Mouse (Mus musculus): ENCODE results near the gene Fh1. TPM values are rescaled to one million over a fixed set of nuclear protein-coding genes. Genes with fewer than 3 reads are reported as not detected.
A peak's percentile ranks its signal among the peaks of the same experiment; 100 is the strongest.

Fh1 gene
- polyA plus RNA-seq, 1 experiment from 2014 or later: 103 TPM

DNA sequence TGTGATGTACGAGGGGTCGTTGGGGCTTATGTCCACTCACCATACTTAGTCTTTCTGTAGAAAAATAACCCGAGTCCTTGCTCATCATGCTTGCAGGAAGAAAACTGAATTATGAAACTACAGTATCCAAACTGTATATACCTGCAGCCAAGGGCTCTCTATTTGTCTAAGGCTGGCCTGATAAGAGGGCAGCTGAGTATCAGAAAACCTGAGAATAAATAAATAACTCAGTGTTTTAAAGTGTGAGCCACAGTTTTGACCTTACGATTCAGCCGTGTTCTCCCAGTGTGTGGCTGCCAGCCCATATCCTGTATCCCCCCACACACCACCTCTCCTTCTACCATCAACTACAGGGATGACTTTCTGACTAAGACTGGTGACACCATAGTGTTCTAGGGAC is 38.8 kb downstream of the Fh1 start:
- ATAC-seq (ENCODE audit: low FRiP score, low TSS enrichment): peak; percentile 65; the same call in 1 of the 2 replicates
- no peak for TF ChIP-seq CTCF (IDR thresholded peaks at IDR 0.05; ENCODE audit: low read depth)
- TF ChIP-seq EP300 (optimal IDR thresholded peaks at IDR 0.05): no peak
- WGBS: 57% methylated on average over 5 of the region's 5 CpGs

DNA sequence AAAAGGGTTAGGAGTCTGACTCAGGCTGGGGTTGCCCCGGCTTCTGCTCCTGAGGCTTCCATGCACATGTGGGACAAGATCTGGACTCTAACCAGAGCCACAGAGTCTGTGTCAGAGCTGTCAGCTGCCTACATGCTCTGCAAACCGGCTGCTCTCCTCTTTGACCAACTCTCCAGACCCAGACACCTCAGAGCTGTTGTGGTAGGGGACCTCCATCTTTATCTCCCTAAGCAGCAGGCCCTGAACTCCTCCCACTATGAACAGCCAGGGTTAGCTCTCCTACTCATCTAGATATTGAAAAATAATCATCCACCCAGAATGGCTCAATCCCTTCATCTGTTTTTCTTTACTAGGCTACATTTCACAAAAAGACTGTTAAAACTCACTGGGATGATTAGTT is 40.2 kb downstream of the Fh1 start:
- no peaks in the 10 kb centered on the region for H3K9me3 ChIP-seq (ENCODE audit: control insufficient read depth, low read length)
- DNase-seq (ENCODE audit: low spot score): no peak
- no peaks in the 10 kb centered on the region for H3K4me1 ChIP-seq (replicated peaks; ENCODE audit: control insufficient read depth, insufficient read depth)
- TF ChIP-seq EP300 (optimal IDR thresholded peaks at IDR 0.05): no peak
- TF ChIP-seq CTCF (IDR thresholded peaks at IDR 0.05; ENCODE audit: low read depth): no peak
- no peak overlapping the region for H3K9ac ChIP-seq (ENCODE audit: low read length)
- no peaks in the 10 kb centered on the region for H3K27me3 ChIP-seq (ENCODE audit: control insufficient read depth, insufficient read depth, low read length)
- no peak overlapping the region for H3K4me3 ChIP-seq (ENCODE audit: low read depth, low read length)
- H3K36me3 ChIP-seq (ENCODE audit: control insufficient read depth, insufficient read depth, low read length): no peaks in the 10 kb centered on the region
- no peak overlapping the region for H3K27ac ChIP-seq (replicated peaks)
- ATAC-seq (ENCODE audit: low FRiP score, low TSS enrichment): no peak
- no peak overlapping the region for H3K4me2 ChIP-seq (replicated peaks; ENCODE audit: low read depth)
- 53% methylated on average over 2 of the region's 2 CpGs for WGBS

More for the DNA sequence above, 38.8 kb downstream of the Fh1 start:
- no peak overlapping the region for H3K4me3 ChIP-seq (ENCODE audit: low read depth, low read length)
- no peaks in the 10 kb centered on the region for H3K4me1 ChIP-seq (replicated peaks; ENCODE audit: control insufficient read depth, insufficient read depth)
- DNase-seq (ENCODE audit: low spot score): no peak
- H3K9me3 ChIP-seq (ENCODE audit: control insufficient read depth, low read length): no peaks in the 10 kb centered on the region
- no peak overlapping the region for H3K27ac ChIP-seq (replicated peaks)
- H3K9ac ChIP-seq (ENCODE audit: low read length): no peak overlapping the region
- H3K27me3 ChIP-seq (ENCODE audit: control insufficient read depth, insufficient read depth, low read length): no peaks in the 10 kb centered on the region
- no peak overlapping the region for H3K4me2 ChIP-seq (replicated peaks; ENCODE audit: low read depth)
- no peaks in the 10 kb centered on the region for H3K36me3 ChIP-seq (ENCODE audit: control insufficient read depth, insufficient read depth, low read length)

DNA sequence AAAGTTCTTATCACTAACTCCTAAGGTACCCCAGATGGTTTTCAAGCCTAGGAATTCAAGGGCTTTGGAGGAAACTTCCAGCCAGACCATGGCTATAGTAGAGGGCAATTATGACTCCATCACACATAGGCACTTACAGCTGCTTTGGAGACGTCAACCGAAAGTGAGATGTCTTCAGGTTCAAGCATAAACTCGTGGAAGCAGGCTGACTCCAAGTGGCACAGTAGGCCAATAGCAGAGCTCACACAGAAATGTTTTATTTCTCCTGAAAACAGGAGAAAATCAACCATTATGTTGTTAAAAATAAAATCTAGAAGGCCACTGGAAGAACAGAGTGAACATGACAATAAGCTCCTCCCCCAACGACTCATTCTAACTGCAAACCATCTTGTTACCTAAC is 42.6 kb downstream of the Fh1 start:
- Histone ChIP-seq H3K27me3 (ENCODE audit: control insufficient read depth, insufficient read depth, low read length) (no peaks in the 10 kb centered on the region), H3K4me3 (ENCODE audit: low read depth, low read length) (no peak overlapping the region), H3K4me2 (replicated peaks; ENCODE audit: low read depth) (no peak overlapping the region), H3K9ac (ENCODE audit: low read length) (no peak overlapping the region), H3K9me3 (ENCODE audit: control insufficient read depth, low read length) (no peaks in the 10 kb centered on the region), H3K36me3 (ENCODE audit: control insufficient read depth, insufficient read depth, low read length) (no peaks in the 10 kb centered on the region), H3K4me1 (replicated peaks; ENCODE audit: control insufficient read depth, insufficient read depth) (no peaks in the 10 kb centered on the region), H3K27ac (replicated peaks) (no peak overlapping the region)
- DNase-seq (ENCODE audit: low spot score): no peak
- no peak for TF ChIP-seq CTCF (IDR thresholded peaks at IDR 0.05; ENCODE audit: low read depth)
- 82% methylated on average over 4 of the region's 4 CpGs for WGBS
- ATAC-seq (ENCODE audit: low FRiP score, low TSS enrichment): no peak

DNA sequence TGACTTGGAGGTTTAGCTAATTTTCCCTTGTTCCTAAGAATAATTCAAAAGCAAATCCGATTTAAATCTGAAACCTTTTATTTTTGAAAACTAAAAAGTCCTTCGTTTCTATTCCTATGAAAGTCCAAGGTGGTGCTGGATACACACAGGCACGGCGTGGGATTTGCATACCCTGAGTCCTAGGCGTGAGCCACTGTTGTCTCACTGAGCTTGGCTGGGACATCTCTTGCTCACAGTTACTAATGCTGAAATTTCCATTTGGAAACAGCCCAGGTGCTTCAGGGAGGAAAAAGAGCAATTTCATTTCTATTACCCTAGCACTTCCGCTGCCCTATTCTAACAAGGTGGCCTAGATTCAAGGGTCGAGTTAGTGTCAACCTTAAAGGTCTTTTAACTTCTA is 45.1 kb downstream of the Fh1 start:
- DNase-seq (ENCODE audit: low spot score) (no peak), ATAC-seq (ENCODE audit: low FRiP score, low TSS enrichment) (no peak)
- Histone ChIP-seq H3K9me3 (ENCODE audit: control insufficient read depth, low read length) (no peaks in the 10 kb centered on the region), H3K36me3 (ENCODE audit: control insufficient read depth, insufficient read depth, low read length) (no peaks in the 10 kb centered on the region), H3K9ac (ENCODE audit: low read length) (no peak overlapping the region), H3K27me3 (ENCODE audit: control insufficient read depth, insufficient read depth, low read length) (no peaks in the 10 kb centered on the region), H3K4me1 (replicated peaks; ENCODE audit: control insufficient read depth, insufficient read depth) (no peaks in the 10 kb centered on the region), H3K4me3 (ENCODE audit: low read depth, low read length) (no peak overlapping the region), H3K27ac (replicated peaks) (no peak overlapping the region), H3K4me2 (replicated peaks; ENCODE audit: low read depth) (no peak overlapping the region)
- 88% methylated on average over 7 of the region's 7 CpGs for WGBS
- TF ChIP-seq EP300 (optimal IDR thresholded peaks at IDR 0.05): no peak
- TF ChIP-seq CTCF (IDR thresholded peaks at IDR 0.05; ENCODE audit: low read depth): no peak

DNA sequence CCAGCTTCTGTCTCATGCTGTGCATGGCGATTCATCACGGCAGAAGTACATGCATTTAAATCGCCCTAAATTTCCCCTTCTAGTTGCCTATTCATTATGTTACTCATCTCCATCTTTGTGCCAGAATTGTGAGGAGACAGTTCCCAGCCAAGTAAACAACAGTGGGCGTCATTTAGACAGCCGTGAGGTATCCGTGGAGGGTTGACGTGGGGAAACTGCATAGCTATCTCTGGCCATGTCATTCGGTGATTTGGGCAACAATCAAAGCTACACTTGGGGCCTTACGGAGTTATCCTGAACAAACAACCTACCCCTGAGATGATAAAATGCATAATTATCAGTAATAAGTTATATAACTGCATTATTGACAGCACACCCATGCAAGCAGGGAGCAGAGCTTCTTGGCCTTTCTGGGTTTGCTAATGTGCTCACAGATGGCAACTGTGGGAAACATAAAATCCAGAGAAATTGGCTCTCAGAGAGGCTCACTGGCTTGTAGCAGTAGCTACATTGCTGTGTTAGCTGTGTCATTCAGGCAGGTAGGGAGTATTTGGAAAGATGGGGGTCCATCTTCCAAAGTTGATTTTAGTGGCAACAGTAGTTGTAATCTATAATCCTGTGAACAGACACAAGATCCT is 45.7 kb downstream of the Fh1 start:
- TF ChIP-seq CTCF (IDR thresholded peaks at IDR 0.05; ENCODE audit: low read depth) (no peak), EP300 (optimal IDR thresholded peaks at IDR 0.05) (no peak)
- Histone ChIP-seq H3K27me3 (ENCODE audit: control insufficient read depth, insufficient read depth, low read length) (no peaks in the 10 kb centered on the region), H3K4me1 (replicated peaks; ENCODE audit: control insufficient read depth, insufficient read depth) (no peaks in the 10 kb centered on the region), H3K9ac (ENCODE audit: low read length) (no peak overlapping the region), H3K9me3 (ENCODE audit: control insufficient read depth, low read length) (no peaks in the 10 kb centered on the region), H3K4me3 (ENCODE audit: low read depth, low read length) (no peak overlapping the region), H3K4me2 (replicated peaks; ENCODE audit: low read depth) (no peak overlapping the region), H3K36me3 (ENCODE audit: control insufficient read depth, insufficient read depth, low read length) (no peaks in the 10 kb centered on the region), H3K27ac (replicated peaks) (no peak overlapping the region)
- DNase-seq (ENCODE audit: low spot score) (no peak), ATAC-seq (ENCODE audit: low FRiP score, low TSS enrichment) (no peak)
- 70% methylated on average over 9 of the region's 9 CpGs for WGBS

DNA sequence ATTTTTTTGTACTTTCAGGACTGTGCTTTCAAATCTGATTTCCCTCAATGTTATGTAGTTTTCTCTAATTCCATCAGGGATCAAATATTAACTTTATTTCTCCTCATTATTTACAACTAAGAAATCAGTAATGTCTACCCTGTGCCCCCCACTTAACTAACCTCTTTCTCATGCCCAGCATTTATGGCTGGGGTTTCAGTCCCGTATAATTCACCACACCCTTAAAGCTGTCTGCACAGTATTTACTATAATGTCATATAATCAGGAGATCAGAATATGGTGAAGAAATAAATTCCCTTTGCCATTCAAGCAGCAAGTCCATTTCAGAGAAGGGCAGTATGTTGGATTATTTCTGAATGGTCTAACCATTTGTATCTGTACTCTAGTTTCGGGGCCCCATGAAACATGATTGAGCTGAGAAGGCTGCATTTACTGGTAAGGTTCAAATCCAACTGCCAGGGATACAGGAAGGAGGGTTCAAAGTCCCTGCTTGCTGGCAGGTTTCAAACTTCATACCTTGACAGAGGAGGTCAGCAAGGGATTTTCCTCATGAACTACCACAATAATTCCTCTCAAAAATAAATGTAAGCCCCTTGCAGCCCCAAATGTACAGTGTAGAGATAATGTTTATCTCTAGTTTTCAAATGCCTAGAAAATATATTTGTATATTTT is 46.9 kb downstream of the Fh1 start:
- Histone ChIP-seq H3K4me2 (replicated peaks; ENCODE audit: low read depth) (no peak overlapping the region), H3K27me3 (ENCODE audit: control insufficient read depth, insufficient read depth, low read length) (no peaks in the 10 kb centered on the region), H3K36me3 (ENCODE audit: control insufficient read depth, insufficient read depth, low read length) (no peaks in the 10 kb centered on the region), H3K27ac (replicated peaks) (no peak overlapping the region), H3K9ac (ENCODE audit: low read length) (no peak overlapping the region), H3K4me3 (ENCODE audit: low read depth, low read length) (no peak overlapping the region), H3K9me3 (ENCODE audit: control insufficient read depth, low read length) (no peaks in the 10 kb centered on the region), H3K4me1 (replicated peaks; ENCODE audit: control insufficient read depth, insufficient read depth) (no peaks in the 10 kb centered on the region)
- no peak for TF ChIP-seq CTCF (IDR thresholded peaks at IDR 0.05; ENCODE audit: low read depth)
- TF ChIP-seq EP300 (optimal IDR thresholded peaks at IDR 0.05): no peak
- DNase-seq (ENCODE audit: low spot score) (no peak), ATAC-seq (ENCODE audit: low FRiP score, low TSS enrichment) (no peak)
- 60% methylated on average over 2 of the region's 2 CpGs for WGBS
